Mouse (Mus musculus): ENCODE data around the gene Spindoc. TPM values are rescaled to one million over a fixed set of nuclear protein-coding genes. Genes with fewer than 3 reads are reported as not detected.

Spindoc gene
- polyA plus RNA-seq (2016; fragmentation: Nextera tagmentation; extraction: Ambion mirVana), result 44.5 and 51.7 TPM in 2 replicates

- 1% methylated on average over 52 of the region's 52 CpGs for WGBS
- H3K9me3 ChIP-seq, result peaks cover 5% of the 10 kb centered on the region; the same call in 1 of the 2 replicates
Observed at GRCm38 (mm10) chr19:7382903-7383865, at the start of gene Spindoc. Gene Spindoc (minus strand): TSS chr19:7382994.

GRCm38 (mm10) chr19:7425398-7425775, 42.6 kb upstream of the Spindoc start:
- DNase-seq (ENCODE audit: low spot score), result no peak
- Histone ChIP-seq H3K9me3 (no peaks in the 10 kb centered on the region), H3K36me3 (replicated peaks) (peaks cover 99% of the 10 kb centered on the region), H3K4me3 (no peak overlapping the region), H3K4me1 (peaks cover 36% of the 10 kb centered on the region), H3K27me3 (replicated peaks; ENCODE audit: low read depth, poor library complexity, severe bottlenecking) (peaks cover 22% of the 10 kb centered on the region), H3K27ac (replicated peaks) (no peak overlapping the region)
- 63% methylated on average over 3 of the region's 3 CpGs for WGBS

More at GRCm38 (mm10) chr19:7382903-7383865, at the start of gene Spindoc:
- DNase-seq (ENCODE audit: low spot score), result peak; percentile 99
- Histone ChIP-seq H3K4me1 (peaks cover 44% of the 10 kb centered on the region), H3K27me3 (replicated peaks; ENCODE audit: low read depth, poor library complexity, severe bottlenecking) (no peaks in the 10 kb centered on the region), H3K36me3 (replicated peaks) (peaks cover 23% of the 10 kb centered on the region), H3K4me3 (peak within 1 kb of the TSS; percentile 80), H3K27ac (replicated peaks) (peak within 1 kb of the TSS; percentile 98)

- Histone ChIP-seq H3K4me1 (peaks cover 41% of the 10 kb centered on the region), H3K4me3 (no peak overlapping the region), H3K27ac (replicated peaks) (no peak overlapping the region), H3K27me3 (replicated peaks; ENCODE audit: low read depth, poor library complexity, severe bottlenecking) (peaks cover 28% of the 10 kb centered on the region), H3K9me3 (no peaks in the 10 kb centered on the region), H3K36me3 (replicated peaks) (peaks cover 99% of the 10 kb centered on the region)
- 72% methylated on average over 8 of the region's 8 CpGs for WGBS
- DNase-seq (ENCODE audit: low spot score), result peak; percentile 27
Observed at GRCm38 (mm10) chr19:7424590-7425397, 42.0 kb upstream of the Spindoc start.

- Histone ChIP-seq H3K36me3 (replicated peaks) (peaks cover 97% of the 10 kb centered on the region), H3K4me3 (no peak overlapping the region), H3K9me3 (no peaks in the 10 kb centered on the region), H3K27ac (replicated peaks) (no peak overlapping the region), H3K27me3 (replicated peaks; ENCODE audit: low read depth, poor library complexity, severe bottlenecking) (peaks cover 28% of the 10 kb centered on the region), H3K4me1 (peaks cover 48% of the 10 kb centered on the region)
- no peak for DNase-seq (ENCODE audit: low spot score)
- 68% methylated on average over 7 of the region's 7 CpGs for WGBS
Observed at GRCm38 (mm10) chr19:7424131-7424530, 41.3 kb upstream of the Spindoc start.

- 39% methylated on average over 16 of the region's 16 CpGs for WGBS
- Histone ChIP-seq H3K9me3 (no peaks in the 10 kb centered on the region), H3K4me1 (peaks cover 53% of the 10 kb centered on the region), H3K4me3 (peak overlapping the region; percentile 91), H3K27ac (replicated peaks) (peak overlapping the region; percentile 68), H3K27me3 (replicated peaks; ENCODE audit: low read depth, poor library complexity, severe bottlenecking) (peaks cover 28% of the 10 kb centered on the region), H3K36me3 (replicated peaks) (peaks cover 92% of the 10 kb centered on the region)
- peak; percentile 31 for DNase-seq (ENCODE audit: low spot score)
Observed at GRCm38 (mm10) chr19:7423656-7424030, 40.8 kb upstream of the Spindoc start.

GRCm38 (mm10) chr19:7423028-7423655, 40.3 kb upstream of the Spindoc start:
- 19% methylated on average over 51 of the region's 51 CpGs for WGBS
- Histone ChIP-seq H3K9me3 (no peaks in the 10 kb centered on the region), H3K4me1 (peaks cover 54% of the 10 kb centered on the region), H3K27me3 (replicated peaks; ENCODE audit: low read depth, poor library complexity, severe bottlenecking) (peaks cover 28% of the 10 kb centered on the region), H3K36me3 (replicated peaks) (peaks cover 87% of the 10 kb centered on the region), H3K27ac (replicated peaks) (peak overlapping the region; percentile 68), H3K4me3 (peak overlapping the region; percentile 91)
- DNase-seq (ENCODE audit: low spot score), result peak; percentile 60

- H3K9me3 ChIP-seq, result no peaks in the 10 kb centered on the region
- H3K4me1 ChIP-seq, result peaks cover 54% of the 10 kb centered on the region
- peaks cover 28% of the 10 kb centered on the region for H3K27me3 ChIP-seq (replicated peaks; ENCODE audit: low read depth, poor library complexity, severe bottlenecking)
- peak overlapping the region; percentile 68 for H3K27ac ChIP-seq (replicated peaks)
- DNase-seq (ENCODE audit: low spot score), result peak; percentile 60
- peak overlapping the region; percentile 91 for H3K4me3 ChIP-seq
- WGBS, result 10% methylated on average over 35 of the region's 35 CpGs
- peaks cover 82% of the 10 kb centered on the region for H3K36me3 ChIP-seq (replicated peaks)
Observed at GRCm38 (mm10) chr19:7422656-7423027, 39.8 kb upstream of the Spindoc start.

GRCm38 (mm10) chr19:7421602-7422591, 39.1 kb upstream of the Spindoc start:
- peak overlapping the region; percentile 91 for H3K4me3 ChIP-seq
- DNase-seq (ENCODE audit: low spot score), result peak; percentile 84
- H3K36me3 ChIP-seq (replicated peaks), result peaks cover 75% of the 10 kb centered on the region
- H3K9me3 ChIP-seq, result no peaks in the 10 kb centered on the region
- WGBS, result 10% methylated on average over 48 of the region's 48 CpGs
- H3K4me1 ChIP-seq, result peaks cover 56% of the 10 kb centered on the region
- H3K27me3 ChIP-seq (replicated peaks; ENCODE audit: low read depth, poor library complexity, severe bottlenecking), result peaks cover 28% of the 10 kb centered on the region
- peak overlapping the region; percentile 68 for H3K27ac ChIP-seq (replicated peaks)

- peaks cover 65% of the 10 kb centered on the region for H3K4me1 ChIP-seq
- WGBS, result 59% methylated on average over 27 of the region's 27 CpGs
- no peak for DNase-seq (ENCODE audit: low spot score)
- 0 out of 2 replicates have a peak overlapping the region, but pooled peaks have one; percentile 68 for H3K27ac ChIP-seq (replicated peaks)
- no peaks in the 10 kb centered on the region for H3K9me3 ChIP-seq
- peaks cover 32% of the 10 kb centered on the region for H3K27me3 ChIP-seq (replicated peaks; ENCODE audit: low read depth, poor library complexity, severe bottlenecking)
- peak overlapping the region; percentile 91 for H3K4me3 ChIP-seq
- H3K36me3 ChIP-seq (replicated peaks), result peaks cover 66% of the 10 kb centered on the region
Observed at GRCm38 (mm10) chr19:7420841-7421601, 38.2 kb upstream of the Spindoc start.

GRCm38 (mm10) chr19:7420108-7420507, 37.3 kb upstream of the Spindoc start:
- Histone ChIP-seq H3K9me3 (no peaks in the 10 kb centered on the region), H3K4me1 (peaks cover 72% of the 10 kb centered on the region), H3K36me3 (replicated peaks) (peaks cover 58% of the 10 kb centered on the region), H3K27ac (replicated peaks) (peak overlapping the region; percentile 99), H3K27me3 (replicated peaks; ENCODE audit: low read depth, poor library complexity, severe bottlenecking) (peaks cover 41% of the 10 kb centered on the region), H3K4me3 (peak overlapping the region; percentile 91)
- WGBS, result 70% methylated on average over 12 of the region's 12 CpGs
- DNase-seq (ENCODE audit: low spot score), result no peak

- Histone ChIP-seq H3K27ac (replicated peaks) (peak overlapping the region; percentile 99; the same call in 1 of the 2 replicates), H3K4me3 (peak overlapping the region; percentile 91), H3K36me3 (replicated peaks) (peaks cover 48% of the 10 kb centered on the region), H3K9me3 (no peaks in the 10 kb centered on the region), H3K27me3 (replicated peaks; ENCODE audit: low read depth, poor library complexity, severe bottlenecking) (peaks cover 42% of the 10 kb centered on the region), H3K4me1 (peaks cover 72% of the 10 kb centered on the region)
- no peak for DNase-seq (ENCODE audit: low spot score)
- 39% methylated on average over 6 of the region's 6 CpGs for WGBS
Observed at GRCm38 (mm10) chr19:7419134-7419533, 36.3 kb upstream of the Spindoc start.

Data from embryonic facial prominence, embryonic 10.5 days (tissue).